Mouse (Mus musculus) B cell, adult 62 days (primary cell): ENCODE measurements around the gene Slc39a3. TPM values are rescaled to one million over a fixed set of nuclear protein-coding genes. Genes with fewer than 3 reads are reported as not detected.

ENCODE experiments used
- total RNA-seq: library from RNA; stranded (reverse); gene quantifications from 4 replicates; pipeline ENCODE4 v1.2.4, GENCODE M21; 2023

Gene Slc39a3
- total RNA-seq = 11.2 to 15.3 TPM (median 11.6 TPM) in 4 replicates

GRCm38 (mm10) chr10:81036988-81037580, at the start of gene Slc39a3:
TSS of gene Slc39a3 (minus strand) at chr10:81037426.

DNA sequence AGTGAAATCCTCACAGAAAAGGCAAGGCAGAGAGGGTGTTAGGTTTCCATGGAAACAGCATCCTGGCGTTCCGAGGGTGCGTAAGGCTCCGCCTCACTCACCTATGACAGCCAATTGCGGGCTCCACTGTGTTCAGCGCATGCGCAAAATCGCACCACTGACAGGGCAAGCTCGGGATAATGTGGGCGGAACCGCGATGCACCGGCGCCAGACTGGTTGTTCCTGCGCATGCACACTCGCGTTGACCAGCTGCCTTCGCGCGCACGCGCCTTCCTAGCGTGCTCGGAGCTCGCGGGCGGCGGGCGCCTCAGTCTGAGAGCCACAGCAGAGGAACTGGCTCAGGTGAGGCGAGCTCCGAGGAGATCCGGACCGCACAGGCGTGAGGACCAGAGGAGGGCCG, 32.6 kb upstream of the Slc39a3 start, which contains the start of gene Thop1:
TSS of gene Thop1 (plus strand) at position 200 of the 400 bp plus-strand sequence.

GRCm38 (mm10) chr10:81059603-81060543, 22.6 kb upstream of the Slc39a3 start, which contains the start of gene Sgta:
TSS of gene Sgta (minus strand) at chr10:81060181.

DNA sequence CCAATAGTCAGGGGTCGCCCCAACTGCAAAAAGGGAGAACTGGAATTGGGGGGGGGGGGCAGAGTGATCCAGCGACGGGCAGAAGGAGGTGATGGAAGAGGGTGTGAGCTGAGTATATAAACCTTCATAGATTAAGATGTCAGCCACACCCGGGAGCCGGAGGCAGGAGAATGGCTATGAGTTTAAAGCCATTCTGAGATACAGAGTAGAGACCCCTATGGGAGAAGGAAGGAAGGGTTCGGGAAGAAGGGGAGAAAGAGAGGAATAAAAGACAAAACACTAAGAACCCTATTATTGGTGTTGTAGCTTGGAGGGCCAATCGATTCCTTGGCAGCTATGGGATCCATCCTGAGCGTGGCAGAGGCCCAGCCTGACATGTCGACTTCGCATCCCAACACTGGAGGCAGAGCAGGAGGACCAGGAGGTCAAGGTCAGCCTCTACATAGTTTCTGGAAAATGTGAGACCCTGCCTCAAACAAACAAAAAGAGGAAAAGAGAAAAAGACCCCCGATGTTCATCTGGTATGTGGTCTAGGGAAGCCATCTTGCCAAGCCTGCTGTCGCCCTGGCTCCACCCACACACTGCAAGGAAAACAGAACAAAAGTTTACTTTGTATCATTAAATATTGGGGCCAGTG, 11.5 kb downstream of the Slc39a3 start, which contains the start of gene Diras1:
TSS of gene Diras1 (minus strand) at position 24 of the 637 bp plus-strand sequence.

DNA sequence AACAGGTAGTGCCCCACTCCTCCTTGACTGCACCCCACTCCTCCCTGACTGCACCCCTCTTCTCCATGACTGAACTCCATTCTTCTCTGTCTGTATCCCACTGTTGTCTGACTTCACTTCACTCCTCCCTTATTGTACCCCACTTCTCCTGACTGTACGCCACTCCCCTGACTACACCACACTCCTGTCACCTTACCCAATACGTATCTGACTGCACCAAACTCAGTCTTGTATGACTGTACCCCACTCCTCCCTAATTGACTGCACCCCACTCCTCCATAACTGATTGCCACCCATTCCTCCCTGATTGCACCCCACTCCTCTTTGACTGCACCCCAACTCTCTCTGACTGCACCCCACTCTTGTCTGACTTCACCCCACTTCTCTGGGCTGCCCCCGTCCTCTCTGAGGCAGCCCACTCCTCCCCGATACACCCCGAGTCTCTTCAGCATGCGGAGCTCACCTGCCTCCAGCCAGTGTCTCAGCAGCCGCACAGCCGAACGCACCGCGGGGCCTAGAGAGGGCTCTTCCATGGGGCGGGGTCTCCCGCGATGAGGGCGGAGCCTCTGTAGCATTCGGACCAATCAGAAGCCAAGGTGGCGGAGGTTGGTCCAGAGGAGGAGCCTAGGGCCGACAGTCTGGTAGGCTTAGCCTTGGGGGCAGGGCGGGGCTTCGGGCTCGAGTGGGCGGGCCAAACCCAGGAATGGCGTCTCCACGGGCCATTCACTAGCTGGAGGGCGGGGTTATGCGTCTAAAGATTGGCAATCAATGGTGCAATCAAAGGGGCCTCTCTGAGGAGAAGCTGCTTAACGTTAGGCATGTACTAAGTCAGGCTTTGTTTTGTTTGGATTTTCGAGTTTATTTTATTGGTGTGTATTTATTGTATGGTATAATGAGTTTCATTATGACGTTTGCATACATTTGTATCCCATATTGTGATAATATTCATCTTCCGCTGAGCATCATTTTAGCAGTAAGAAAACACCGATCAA, 22.5 kb downstream of the Slc39a3 start, which contains the start of gene Gng7:
TSS of gene Gng7 (minus strand) at position 553 of the 992 bp plus-strand sequence.

Other genes starting within 250 kb of the Slc39a3 start
- 73.0 to 86.5 TPM (median 77.6 TPM) in 4 replicates for gene Sf3a2, start 239.2 kb downstream of the Slc39a3 start, total RNA-seq
- gene Plekhj1, start 238.8 kb downstream of the Slc39a3 start, total RNA-seq = 99.4 to 138 TPM (median 104 TPM) in 4 replicates
- 1.4 to 2.0 TPM (median 1.6 TPM) in 4 replicates for gene Amh, start 232.2 kb downstream of the Slc39a3 start, total RNA-seq
- not detected in 4 replicates for gene Jsrp1, start 223.9 kb downstream of the Slc39a3 start, total RNA-seq
- 513 to 527 TPM (median 522 TPM) in 4 replicates for gene Oaz1, start 210.8 kb downstream of the Slc39a3 start, total RNA-seq
- not detected in 4 replicates for gene Lingo3, start 193.4 kb downstream of the Slc39a3 start, total RNA-seq
- 20.7 to 35.6 TPM (median 25.5 TPM) in 4 replicates for gene Lsm7, start 182.2 kb downstream of the Slc39a3 start, total RNA-seq
- gene Sppl2b, start 182.2 kb downstream of the Slc39a3 start, total RNA-seq = 28.8 to 33.2 TPM (median 31.9 TPM) in 4 replicates
- not detected in 4 replicates for gene Tmprss9, start 165.6 kb downstream of the Slc39a3 start, total RNA-seq
- gene Timm13, start 136.5 kb downstream of the Slc39a3 start, total RNA-seq = 57.5 to 75.0 TPM (median 69.9 TPM) in 4 replicates
- 11.6 to 13.6 TPM (median 12.6 TPM) in 4 replicates for gene Lmnb2, start 119.2 kb downstream of the Slc39a3 start, total RNA-seq
- gene Gadd45b, start 107.4 kb downstream of the Slc39a3 start, total RNA-seq = 39.7 to 58.7 TPM (median 48.3 TPM) in 4 replicates
- 0.27 to 1.4 TPM (median 0.43 TPM) in 4 replicates for gene Gng7, start 22.5 kb downstream of the Slc39a3 start, total RNA-seq
- not detected in 4 replicates for gene Diras1, start 11.8 kb downstream of the Slc39a3 start, total RNA-seq
- gene Sgta, start 22.8 kb upstream of the Slc39a3 start, total RNA-seq = 61.8 to 68.8 TPM (median 65.7 TPM) in 4 replicates
- gene Thop1, start 32.6 kb upstream of the Slc39a3 start, total RNA-seq = 13.8 to 17.5 TPM (median 15.7 TPM) in 4 replicates
- not detected in 4 replicates for gene Creb3l3, start 61.4 kb upstream of the Slc39a3 start, total RNA-seq
- 140 to 154 TPM (median 146 TPM) in 4 replicates for gene Map2k2, start 68.5 kb upstream of the Slc39a3 start, total RNA-seq
- gene Zbtb7a, start 97.8 kb upstream of the Slc39a3 start, total RNA-seq = 102 to 107 TPM (median 105 TPM) in 4 replicates
- gene Pias4, start 130.5 kb upstream of the Slc39a3 start, total RNA-seq = 60.6 to 70.8 TPM (median 66.5 TPM) in 4 replicates
- gene Eef2, start 139.2 kb upstream of the Slc39a3 start, total RNA-seq = 1,970 to 2,090 TPM (median 2,027 TPM) in 4 replicates
- gene Dapk3, start 145.6 kb upstream of the Slc39a3 start, total RNA-seq = 79.2 to 84.3 TPM (median 81.9 TPM) in 4 replicates
- not detected in 4 replicates for gene 4930442H23Rik, start 146.4 kb upstream of the Slc39a3 start, total RNA-seq
- gene Nmrk2, start 164.6 kb upstream of the Slc39a3 start, total RNA-seq = not detected in 4 replicates
- gene Atcay, start 193.4 kb upstream of the Slc39a3 start, total RNA-seq = not detected in 4 replicates
- gene Zfr2, start 195.7 kb upstream of the Slc39a3 start, total RNA-seq = 4.3 to 6.4 TPM (median 4.6 TPM) in 4 replicates
- 25.9 to 37.1 TPM (median 29.9 TPM) in 4 replicates for gene Matk, start 215.5 kb upstream of the Slc39a3 start, total RNA-seq
- gene Mrpl54, start 229.5 kb upstream of the Slc39a3 start, total RNA-seq = 120 to 145 TPM (median 129 TPM) in 4 replicates
- gene Apba3, start 229.5 kb upstream of the Slc39a3 start, total RNA-seq = 22.1 to 30.5 TPM (median 26.9 TPM) in 4 replicates